Mouse (Mus musculus): ENCODE data around the gene Ube2h.
A peak's percentile ranks its signal among the peaks of the same experiment; 100 is the strongest.

Gene Ube2h

DNA sequence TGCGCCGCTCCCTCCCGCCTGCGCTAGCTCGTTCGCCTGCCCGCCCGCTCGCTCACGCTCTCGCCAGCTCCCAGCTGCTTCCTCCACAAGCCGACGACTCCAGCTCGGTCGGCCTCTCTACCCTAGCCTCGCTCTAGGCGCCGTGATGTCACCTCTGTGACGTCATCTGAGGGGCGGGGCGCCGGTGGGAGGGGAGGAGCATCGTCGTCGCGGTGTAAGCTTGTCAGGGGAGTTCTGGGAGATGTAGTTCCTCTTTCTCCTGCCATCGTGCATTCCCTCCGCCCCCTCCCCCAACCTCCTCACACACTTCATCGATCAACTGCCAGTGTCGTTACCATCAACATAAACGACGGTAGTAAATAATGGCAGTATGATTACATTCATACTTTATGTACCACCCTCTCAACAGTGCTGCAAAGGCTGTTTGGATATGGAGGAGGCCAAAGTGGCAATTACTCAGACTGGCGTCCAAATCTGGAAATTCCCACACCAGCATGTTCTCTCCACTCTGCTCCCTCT lies at the start of gene Ube2h:
Gene Ube2h (minus strand): TSS at position 141 of the 519 bp plus-strand sequence.
- 0 out of 2 replicates have a peak, but pooled peaks have one; percentile 8 for TF ChIP-seq GATA4 (IDR thresholded peaks at IDR 0.05; ENCODE audit: insufficient replicate concordance, low read length)

DNA sequence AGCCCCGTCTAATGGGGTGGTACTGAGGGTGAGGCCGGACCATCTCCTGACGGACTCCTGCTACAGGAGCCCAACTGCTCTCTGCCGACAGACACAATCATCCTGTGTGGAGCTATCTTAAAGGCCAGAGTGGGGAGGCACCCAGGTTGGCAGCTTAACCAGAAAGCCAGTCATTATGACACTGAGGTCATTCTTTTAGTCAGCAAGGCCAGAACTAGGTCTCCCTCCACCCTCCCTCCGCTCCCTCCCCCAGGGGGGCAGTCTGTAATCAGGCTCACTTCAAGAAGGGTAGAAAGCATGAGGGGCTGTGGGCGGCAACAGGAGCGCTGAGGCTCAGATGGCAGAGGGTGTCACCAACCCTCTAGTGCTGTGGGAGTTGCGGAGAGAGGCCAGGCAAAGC lies 49.3 kb upstream of the Ube2h start:
- no peak for TF ChIP-seq GATA4 (IDR thresholded peaks at IDR 0.05; ENCODE audit: insufficient replicate concordance, low read length)

DNA sequence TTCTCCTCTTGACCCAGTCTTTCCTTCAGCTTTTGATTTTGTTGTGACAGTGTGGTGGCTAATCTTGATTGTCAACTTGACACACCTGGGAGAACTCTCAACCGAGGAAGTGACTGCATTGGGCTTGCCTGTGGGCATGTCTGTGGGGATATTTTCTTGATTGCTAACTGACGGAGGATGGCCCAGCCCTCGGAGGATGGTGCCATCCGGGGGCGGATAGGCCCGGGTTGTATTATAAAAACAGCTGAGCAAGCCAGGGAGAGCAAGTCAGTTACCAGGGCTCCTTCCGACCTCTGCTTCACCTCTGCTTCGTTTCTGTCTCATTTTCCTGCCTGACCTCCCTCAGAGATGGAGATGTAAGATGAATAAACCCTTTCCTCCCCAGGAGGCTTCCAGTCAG lies 48.4 kb upstream of the Ube2h start:
- no peak for TF ChIP-seq GATA4 (IDR thresholded peaks at IDR 0.05; ENCODE audit: insufficient replicate concordance, low read length)

DNA sequence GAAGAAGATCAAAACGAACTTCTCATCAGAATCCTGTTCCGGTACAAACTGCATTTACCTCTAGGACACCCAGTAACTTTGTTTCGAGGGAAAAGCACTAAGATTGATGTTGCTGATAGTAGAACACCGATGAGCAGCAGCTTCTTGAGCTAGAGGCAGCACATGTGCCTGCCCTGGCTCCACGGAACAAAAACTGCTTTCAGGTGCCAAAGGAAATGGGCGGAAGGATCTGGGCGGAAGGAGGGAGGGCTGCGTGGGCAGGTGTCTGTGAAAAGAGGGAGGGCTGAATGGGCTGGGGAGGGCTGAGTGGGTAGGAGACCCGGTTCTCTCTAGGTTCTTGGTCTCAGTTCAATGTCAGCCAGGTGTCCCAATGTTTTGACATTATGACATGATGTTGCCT lies 47.0 kb upstream of the Ube2h start:
- TF ChIP-seq GATA4 (IDR thresholded peaks at IDR 0.05; ENCODE audit: insufficient replicate concordance, low read length), result no peak

DNA sequence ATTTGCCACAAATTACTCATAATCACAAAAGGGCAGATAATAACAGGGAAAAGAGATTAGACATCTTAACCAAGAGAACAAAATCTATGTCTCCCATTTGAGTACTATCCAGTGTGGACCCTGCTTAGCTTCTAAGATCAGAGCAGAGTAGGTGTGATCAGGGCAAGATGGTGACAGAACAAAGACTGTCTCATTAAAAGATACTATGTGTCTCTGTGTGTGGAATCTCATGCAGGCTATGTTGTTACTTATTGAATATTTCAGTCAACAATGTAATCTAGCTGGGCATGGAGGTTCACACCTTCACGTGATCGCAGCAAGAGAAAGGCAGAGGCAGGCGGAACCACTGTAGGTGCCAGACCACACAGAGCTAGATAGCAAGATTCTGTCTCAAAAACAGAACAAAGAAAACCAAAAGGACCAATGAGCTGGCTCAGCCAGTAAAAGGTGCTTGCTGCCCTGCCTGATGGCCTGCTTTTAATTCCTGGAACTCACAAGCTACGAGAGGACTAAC lies 43.0 kb upstream of the Ube2h start:
- TF ChIP-seq GATA4 (IDR thresholded peaks at IDR 0.05; ENCODE audit: insufficient replicate concordance, low read length), result no peak

DNA sequence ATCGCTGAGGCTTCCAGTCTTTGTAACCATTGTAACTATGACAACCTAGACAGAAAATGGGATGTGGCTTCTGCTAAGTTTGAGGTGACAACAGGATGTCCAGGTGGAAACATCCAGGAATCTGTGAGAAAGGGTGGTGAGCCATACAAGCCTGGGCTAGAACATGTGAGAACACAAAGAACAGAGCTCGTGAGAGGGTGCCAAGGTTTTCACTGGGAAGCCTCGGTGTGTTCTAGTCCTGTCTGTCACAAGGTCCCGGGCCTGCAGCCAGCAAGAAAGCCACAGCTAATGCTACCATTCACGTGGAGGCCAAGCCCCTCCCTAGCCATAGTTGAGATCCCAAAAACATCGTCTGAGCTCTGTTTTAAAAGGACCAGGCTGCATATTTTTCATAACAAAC lies 42.4 kb upstream of the Ube2h start:
- TF ChIP-seq GATA4 (IDR thresholded peaks at IDR 0.05; ENCODE audit: insufficient replicate concordance, low read length), result no peak

DNA sequence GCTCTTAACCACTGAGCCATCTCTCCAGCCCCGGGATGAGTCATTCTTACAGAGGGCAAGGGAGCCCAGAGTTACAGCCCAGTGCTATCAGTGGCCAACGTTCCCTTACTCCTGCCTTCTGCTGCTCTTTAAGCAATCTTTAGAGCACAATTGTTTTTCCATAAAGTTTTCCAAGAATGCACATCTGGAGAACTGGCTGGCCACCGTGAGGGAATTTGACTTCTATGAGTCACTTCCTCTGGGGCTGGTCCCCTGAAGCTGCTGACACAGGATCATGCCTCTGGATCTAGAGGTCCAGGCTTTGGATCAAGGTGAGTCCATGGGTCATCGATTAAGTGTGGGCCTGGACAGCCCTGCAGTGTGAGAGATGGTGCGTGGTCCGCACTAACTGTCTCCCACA lies 39.7 kb upstream of the Ube2h start:
- no peak for TF ChIP-seq GATA4 (IDR thresholded peaks at IDR 0.05; ENCODE audit: insufficient replicate concordance, low read length)

DNA sequence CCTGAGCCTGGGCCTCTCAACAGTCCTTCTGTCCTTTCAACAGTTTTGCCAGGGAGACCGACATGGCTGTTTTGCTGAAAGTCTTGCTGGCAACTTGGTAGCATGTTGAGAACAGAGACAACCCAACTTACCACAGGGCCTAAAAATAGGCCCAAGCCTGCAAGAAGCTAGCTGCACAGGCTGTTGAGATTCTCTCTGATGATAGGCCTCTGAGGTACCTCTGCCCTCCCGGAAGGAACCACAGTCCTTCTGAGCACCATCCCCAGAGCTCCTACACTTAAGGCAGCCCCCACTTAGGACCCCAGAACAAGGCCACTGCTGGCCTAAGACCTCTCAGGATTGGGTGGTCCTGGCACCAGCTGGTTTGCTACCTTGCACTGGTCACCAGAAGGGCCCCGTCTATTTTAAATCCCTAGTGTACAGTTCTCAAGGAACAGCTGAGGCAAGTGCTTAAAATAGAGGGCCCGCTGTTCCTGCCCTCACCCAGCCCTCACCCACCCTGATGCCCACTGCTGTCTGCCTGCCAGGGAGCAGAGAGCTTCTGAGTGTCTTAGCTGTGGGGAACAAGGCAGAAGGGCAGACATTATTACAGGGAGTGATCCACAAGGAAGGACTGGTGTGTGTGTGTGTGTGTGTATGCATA lies 36.0 kb upstream of the Ube2h start:
- no peak for TF ChIP-seq GATA4 (IDR thresholded peaks at IDR 0.05; ENCODE audit: insufficient replicate concordance, low read length)

DNA sequence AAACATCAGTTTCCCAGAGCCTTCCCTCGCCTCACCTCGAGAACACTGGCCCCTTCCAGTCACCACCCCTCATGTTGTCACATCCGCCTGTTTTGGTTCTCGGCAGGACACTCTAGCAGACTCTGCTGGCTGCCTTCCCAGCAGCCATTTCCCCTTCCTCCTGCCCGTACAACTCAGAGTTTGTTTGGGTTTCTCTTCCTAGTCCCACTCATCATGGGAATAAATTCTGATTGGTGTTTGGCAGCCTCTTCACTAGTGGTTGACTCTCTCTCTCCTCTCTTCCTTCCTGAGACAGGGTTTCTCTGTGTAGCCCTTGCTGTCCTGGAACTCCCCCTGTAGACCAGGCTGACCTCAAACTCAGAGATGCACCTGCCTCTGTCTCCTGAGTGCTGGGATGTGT lies 32.6 kb upstream of the Ube2h start:
- no peak; the same call in 1 of the 2 replicates for TF ChIP-seq GATA4 (IDR thresholded peaks at IDR 0.05; ENCODE audit: insufficient replicate concordance, low read length)

DNA sequence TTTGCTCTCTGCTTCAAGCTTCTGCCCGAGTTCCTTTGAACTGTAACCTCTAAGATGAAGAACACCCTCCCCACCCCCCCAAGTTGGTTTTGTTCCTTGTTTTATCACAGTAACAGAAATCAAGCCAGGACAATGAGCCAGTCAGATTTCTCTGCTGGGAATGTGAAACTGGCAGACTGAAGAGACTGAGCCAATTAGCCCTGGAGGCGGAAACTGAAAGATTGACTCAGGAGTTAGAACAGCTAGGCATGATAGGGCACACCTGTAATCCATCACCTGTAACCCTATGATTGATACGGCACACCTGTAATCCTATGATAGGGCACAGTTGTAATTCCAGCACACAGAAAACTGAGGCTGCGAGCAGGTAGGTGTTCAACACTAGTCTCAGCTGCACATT lies 27.9 kb upstream of the Ube2h start:
- TF ChIP-seq GATA4 (IDR thresholded peaks at IDR 0.05; ENCODE audit: insufficient replicate concordance, low read length), result no peak

DNA sequence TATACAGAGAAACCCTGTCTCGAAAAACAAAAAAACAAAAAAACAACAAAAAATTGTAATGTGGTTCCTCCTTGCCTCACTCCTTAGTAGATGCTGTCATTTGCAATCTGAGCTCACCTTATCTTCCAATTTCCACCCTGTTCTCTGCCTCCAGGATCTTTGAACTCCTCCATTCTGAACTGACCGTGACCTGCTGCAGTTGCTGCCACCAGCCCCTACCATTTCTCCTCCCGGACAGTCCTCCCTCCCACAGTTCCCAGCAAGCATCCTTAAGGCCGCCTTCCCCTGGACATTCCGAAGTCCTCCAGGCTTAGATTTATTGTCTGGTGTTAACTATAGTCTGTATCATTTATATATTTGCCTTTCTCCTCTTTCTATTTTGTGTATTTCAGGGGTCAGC lies 26.4 kb upstream of the Ube2h start:
- no peak for TF ChIP-seq GATA4 (IDR thresholded peaks at IDR 0.05; ENCODE audit: insufficient replicate concordance, low read length)

DNA sequence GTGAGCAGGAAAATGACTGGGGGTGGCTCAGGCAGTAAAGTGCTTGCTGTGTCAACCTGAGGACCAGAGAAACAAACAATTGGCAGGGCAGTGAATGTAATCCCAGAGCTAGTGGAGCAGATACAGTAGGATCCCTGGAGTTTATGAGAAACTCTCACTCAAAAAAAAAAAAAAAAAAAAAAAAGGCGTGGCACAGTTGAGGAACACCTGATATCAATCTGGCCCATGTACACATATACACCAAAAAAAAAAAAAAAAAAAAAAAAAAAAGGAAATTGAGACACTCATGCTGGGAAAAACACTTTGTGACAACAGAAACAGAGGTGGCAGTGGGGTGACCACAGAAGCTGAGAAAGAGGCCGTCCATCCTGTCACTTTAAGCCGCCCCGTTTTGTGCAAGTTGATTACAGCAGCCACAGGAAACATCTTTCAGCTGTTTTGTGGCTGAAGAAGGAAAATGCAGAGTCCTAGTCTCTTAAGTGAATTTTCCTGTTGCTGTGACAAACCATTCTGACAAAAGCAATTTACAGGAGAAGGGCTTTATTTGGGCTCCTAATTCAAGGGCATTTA lies 21.7 kb upstream of the Ube2h start:
- no peak; the same call in 1 of the 2 replicates for TF ChIP-seq GATA4 (IDR thresholded peaks at IDR 0.05; ENCODE audit: insufficient replicate concordance, low read length)

DNA sequence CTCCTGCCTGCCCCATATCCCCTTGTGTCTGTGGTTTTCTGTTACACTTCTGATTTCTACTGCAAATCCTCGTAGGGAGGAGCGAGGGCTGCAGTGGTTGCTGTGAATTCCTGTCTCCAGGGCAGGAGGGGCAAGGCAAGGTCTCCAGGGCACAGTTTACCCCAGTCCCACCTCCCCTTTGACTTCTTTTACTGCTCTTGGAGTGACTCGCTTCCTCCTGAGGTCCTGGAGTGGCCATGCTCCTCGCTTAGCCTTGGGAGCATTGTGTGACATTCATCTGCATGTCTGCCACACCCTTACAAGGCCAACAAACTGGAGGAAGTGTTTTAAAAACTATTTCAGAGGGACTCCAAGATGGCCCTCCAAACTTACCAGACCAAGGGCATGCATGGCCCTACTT lies 16.7 kb upstream of the Ube2h start:
- TF ChIP-seq GATA4 (IDR thresholded peaks at IDR 0.05; ENCODE audit: insufficient replicate concordance, low read length), result no peak

DNA sequence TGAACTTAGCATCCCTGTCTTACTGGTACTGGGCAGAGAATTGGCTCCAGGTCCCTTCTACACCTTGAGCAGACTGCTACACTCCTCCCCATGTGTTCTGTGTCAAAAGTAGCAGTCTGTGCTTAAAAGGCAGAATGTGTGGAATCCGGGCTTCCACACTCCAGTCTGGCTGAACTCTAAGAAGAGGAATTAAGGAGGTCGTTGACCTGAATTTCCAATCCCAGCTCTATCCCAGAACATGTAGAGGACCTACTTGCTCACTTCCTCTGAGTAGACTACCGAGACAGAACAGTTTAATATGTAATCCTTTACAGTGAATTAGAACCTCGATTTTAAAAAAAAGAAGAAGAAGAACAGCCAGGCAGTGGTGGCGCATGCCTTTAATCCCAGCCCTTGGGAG lies 14.9 kb upstream of the Ube2h start:
- TF ChIP-seq GATA4 (IDR thresholded peaks at IDR 0.05; ENCODE audit: insufficient replicate concordance, low read length), result no peak

DNA sequence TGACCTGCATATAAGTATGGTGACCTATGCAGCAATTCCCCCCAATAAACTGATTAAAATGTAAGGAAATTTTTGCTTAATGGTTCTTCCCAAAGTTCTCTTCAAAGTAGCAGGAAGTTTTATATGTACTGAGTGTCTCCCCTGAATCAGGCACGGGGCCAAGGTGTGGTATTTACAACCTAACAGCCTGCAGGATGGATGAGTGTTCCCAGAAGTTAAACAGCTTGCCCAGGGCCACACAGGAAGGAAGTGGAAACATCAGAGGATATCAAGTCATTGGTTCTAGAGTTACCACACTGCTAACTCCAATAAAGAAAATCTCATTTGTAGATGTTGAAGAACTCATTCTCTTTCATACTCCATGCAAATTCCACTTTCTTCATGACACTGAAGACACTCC lies 7.7 kb upstream of the Ube2h start:
- TF ChIP-seq GATA4 (IDR thresholded peaks at IDR 0.05; ENCODE audit: insufficient replicate concordance, low read length), result no peak

DNA sequence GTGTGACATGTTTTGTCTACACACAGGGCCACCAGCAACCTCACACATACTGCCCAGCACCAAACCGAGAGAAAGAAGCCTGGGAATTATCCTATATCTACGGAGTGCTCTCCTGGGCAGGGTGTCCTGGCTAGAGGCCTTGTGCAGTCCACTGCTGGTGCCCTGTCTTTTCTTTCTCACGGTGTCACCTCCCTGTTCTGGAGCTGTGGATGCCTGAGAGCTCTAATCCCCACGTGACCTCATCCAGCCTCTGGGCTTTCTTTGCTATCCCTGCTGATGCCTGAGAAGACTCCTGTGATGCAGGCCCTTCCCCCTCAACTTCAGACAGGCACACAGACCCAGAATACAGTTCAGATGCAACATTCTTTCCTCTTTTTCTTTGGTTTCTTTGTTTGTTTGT lies 4.4 kb upstream of the Ube2h start:
- no peak for TF ChIP-seq GATA4 (IDR thresholded peaks at IDR 0.05; ENCODE audit: insufficient replicate concordance, low read length)

DNA sequence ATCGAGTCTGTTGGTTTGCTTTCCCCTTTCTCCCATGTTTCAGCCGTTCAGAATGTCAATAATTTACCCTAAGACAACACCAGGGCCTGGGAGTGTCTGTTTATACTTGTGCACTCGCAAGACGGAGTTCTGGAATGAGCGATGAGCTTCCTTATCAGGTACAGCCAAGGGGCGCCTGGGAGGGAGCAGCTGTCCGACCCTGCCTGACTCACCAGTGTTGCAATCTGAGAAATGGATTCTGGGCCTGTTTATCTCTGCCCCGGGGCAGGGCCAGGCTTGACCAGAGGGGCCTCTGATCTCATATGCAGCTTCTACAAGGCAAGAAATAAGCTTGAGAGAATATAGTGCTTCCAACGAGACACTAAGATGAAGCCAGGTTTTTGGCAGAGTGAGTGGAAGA lies 3.4 kb upstream of the Ube2h start:
- TF ChIP-seq GATA4 (IDR thresholded peaks at IDR 0.05; ENCODE audit: insufficient replicate concordance, low read length), result peak; percentile 57; the same call in 1 of the 2 replicates

All from liver, adult (tissue).